Mouse (Mus musculus): Measurements from ENCODE around the gene 9930021J03Rik. TPM values are rescaled to one million over a fixed set of nuclear protein-coding genes. Genes with fewer than 3 reads are reported as not detected.

Gene 9930021J03Rik
- polyA plus RNA-seq, 1 experiment from 2014 or later = 7.5 TPM

GRCm38 (mm10) chr19:29713451-29713850, 92.3 kb downstream of the 9930021J03Rik start:
- no peaks in the 10 kb centered on the region for H3K4me1 ChIP-seq (replicated peaks; ENCODE audit: control insufficient read depth, insufficient read depth, low read length)
- ATAC-seq (replicated peaks; ENCODE audit: low FRiP score, low TSS enrichment, low read depth) = no peak
- no peak overlapping the region for H3K9ac ChIP-seq (ENCODE audit: low read length)
- WGBS = 88% methylated on average over 4 of the region's 4 CpGs
- no peak overlapping the region for H3K27ac ChIP-seq (ENCODE audit: low read depth)
- peaks cover 29% of the 10 kb centered on the region for H3K36me3 ChIP-seq (ENCODE audit: control insufficient read depth, insufficient read depth, low read length)
- H3K4me3 ChIP-seq (ENCODE audit: low read depth, low read length) = no peak overlapping the region
- no peaks in the 10 kb centered on the region for H3K27me3 ChIP-seq (replicated peaks; ENCODE audit: control insufficient read depth, insufficient read depth, low read length)
- H3K4me2 ChIP-seq (ENCODE audit: low read length) = no peak overlapping the region
- DNase-seq (ENCODE audit: low spot score) = no peak
- H3K9me3 ChIP-seq (ENCODE audit: control insufficient read depth, low read length) = no peaks in the 10 kb centered on the region

- ATAC-seq (replicated peaks; ENCODE audit: low FRiP score, low TSS enrichment, low read depth) (no peak), DNase-seq (ENCODE audit: low spot score) (no peak)
- 73% methylated on average over 3 of the region's 3 CpGs for WGBS
- no peaks in the 10 kb centered on the region; the same call in 1 of the 2 replicates for H3K4me1 ChIP-seq (replicated peaks; ENCODE audit: control insufficient read depth, insufficient read depth, low read length)
- H3K27ac ChIP-seq (ENCODE audit: low read depth) = no peak overlapping the region
- H3K4me2 ChIP-seq (ENCODE audit: low read length) = no peak overlapping the region
- no peak overlapping the region for H3K4me3 ChIP-seq (ENCODE audit: low read depth, low read length)
- no peaks in the 10 kb centered on the region for H3K36me3 ChIP-seq (ENCODE audit: control insufficient read depth, insufficient read depth, low read length)
- H3K27me3 ChIP-seq (replicated peaks; ENCODE audit: control insufficient read depth, insufficient read depth, low read length) = no peaks in the 10 kb centered on the region
- no peaks in the 10 kb centered on the region for H3K9me3 ChIP-seq (ENCODE audit: control insufficient read depth, low read length)
- no peak overlapping the region for H3K9ac ChIP-seq (ENCODE audit: low read length)
Observed at GRCm38 (mm10) chr19:29709461-29709860, 96.3 kb downstream of the 9930021J03Rik start.

GRCm38 (mm10) chr19:29708461-29708860, 97.3 kb downstream of the 9930021J03Rik start:
- Histone ChIP-seq H3K9ac (ENCODE audit: low read length) (no peak overlapping the region), H3K9me3 (ENCODE audit: control insufficient read depth, low read length) (no peaks in the 10 kb centered on the region), H3K4me1 (replicated peaks; ENCODE audit: control insufficient read depth, insufficient read depth, low read length) (no peaks in the 10 kb centered on the region; the same call in 1 of the 2 replicates), H3K4me2 (ENCODE audit: low read length) (peak overlapping the region; percentile 38), H3K27ac (ENCODE audit: low read depth) (no peak overlapping the region), H3K36me3 (ENCODE audit: control insufficient read depth, insufficient read depth, low read length) (no peaks in the 10 kb centered on the region), H3K27me3 (replicated peaks; ENCODE audit: control insufficient read depth, insufficient read depth, low read length) (no peaks in the 10 kb centered on the region), H3K4me3 (ENCODE audit: low read depth, low read length) (peak overlapping the region; percentile 20; the same call in 1 of the 2 replicates)
- ATAC-seq (replicated peaks; ENCODE audit: low FRiP score, low TSS enrichment, low read depth) (no peak), DNase-seq (ENCODE audit: low spot score) (no peak)
- 56% methylated on average over 5 of the region's 5 CpGs for WGBS

GRCm38 (mm10) chr19:29708003-29708402, 97.8 kb downstream of the 9930021J03Rik start:
- peak overlapping the region; percentile 38 for H3K4me2 ChIP-seq (ENCODE audit: low read length)
- peak; percentile 51 for DNase-seq (ENCODE audit: low spot score)
- peak overlapping the region; percentile 20 for H3K4me3 ChIP-seq (ENCODE audit: low read depth, low read length)
- WGBS = 44% methylated on average over 14 of the region's 14 CpGs
- no peaks in the 10 kb centered on the region for H3K36me3 ChIP-seq (ENCODE audit: control insufficient read depth, insufficient read depth, low read length)
- H3K27me3 ChIP-seq (replicated peaks; ENCODE audit: control insufficient read depth, insufficient read depth, low read length) = no peaks in the 10 kb centered on the region
- no peak overlapping the region for H3K27ac ChIP-seq (ENCODE audit: low read depth)
- no peak for ATAC-seq (replicated peaks; ENCODE audit: low FRiP score, low TSS enrichment, low read depth)
- H3K4me1 ChIP-seq (replicated peaks; ENCODE audit: control insufficient read depth, insufficient read depth, low read length) = no peaks in the 10 kb centered on the region; the same call in 1 of the 2 replicates
- H3K9me3 ChIP-seq (ENCODE audit: control insufficient read depth, low read length) = no peaks in the 10 kb centered on the region
- no peak overlapping the region for H3K9ac ChIP-seq (ENCODE audit: low read length)

- H3K9ac ChIP-seq (ENCODE audit: low read length) = no peak overlapping the region
- H3K4me2 ChIP-seq (ENCODE audit: low read length) = no peak overlapping the region
- no peak overlapping the region for H3K4me3 ChIP-seq (ENCODE audit: low read depth, low read length)
- no peaks in the 10 kb centered on the region for H3K9me3 ChIP-seq (ENCODE audit: control insufficient read depth, low read length)
- no peaks in the 10 kb centered on the region for H3K36me3 ChIP-seq (ENCODE audit: control insufficient read depth, insufficient read depth, low read length)
- DNase-seq (ENCODE audit: low spot score) = peak; percentile 25
- 87% methylated on average over 9 of the region's 9 CpGs for WGBS
- ATAC-seq (replicated peaks; ENCODE audit: low FRiP score, low TSS enrichment, low read depth) = no peak
- no peaks in the 10 kb centered on the region for H3K27me3 ChIP-seq (replicated peaks; ENCODE audit: control insufficient read depth, insufficient read depth, low read length)
- no peaks in the 10 kb centered on the region; the same call in 1 of the 2 replicates for H3K4me1 ChIP-seq (replicated peaks; ENCODE audit: control insufficient read depth, insufficient read depth, low read length)
- no peak overlapping the region for H3K27ac ChIP-seq (ENCODE audit: low read depth)
Observed at GRCm38 (mm10) chr19:29707314-29707898, 98.4 kb downstream of the 9930021J03Rik start.

- Histone ChIP-seq H3K4me2 (ENCODE audit: low read length) (no peak overlapping the region), H3K4me3 (ENCODE audit: low read depth, low read length) (no peak overlapping the region), H3K36me3 (ENCODE audit: control insufficient read depth, insufficient read depth, low read length) (no peaks in the 10 kb centered on the region), H3K27ac (ENCODE audit: low read depth) (no peak overlapping the region), H3K9ac (ENCODE audit: low read length) (no peak overlapping the region), H3K9me3 (ENCODE audit: control insufficient read depth, low read length) (no peaks in the 10 kb centered on the region), H3K4me1 (replicated peaks; ENCODE audit: control insufficient read depth, insufficient read depth, low read length) (no peaks in the 10 kb centered on the region; the same call in 1 of the 2 replicates), H3K27me3 (replicated peaks; ENCODE audit: control insufficient read depth, insufficient read depth, low read length) (no peaks in the 10 kb centered on the region)
- ATAC-seq (replicated peaks; ENCODE audit: low FRiP score, low TSS enrichment, low read depth) (no peak), DNase-seq (ENCODE audit: low spot score) (no peak)
- 91% methylated on average over 13 of the region's 13 CpGs for WGBS
Observed at GRCm38 (mm10) chr19:29704436-29704835, 101.4 kb downstream of the 9930021J03Rik start.

- Histone ChIP-seq H3K4me2 (ENCODE audit: low read length) (no peak overlapping the region), H3K4me3 (ENCODE audit: low read depth, low read length) (no peak overlapping the region), H3K9ac (ENCODE audit: low read length) (no peak overlapping the region), H3K27me3 (replicated peaks; ENCODE audit: control insufficient read depth, insufficient read depth, low read length) (no peaks in the 10 kb centered on the region), H3K27ac (ENCODE audit: low read depth) (no peak overlapping the region), H3K9me3 (ENCODE audit: control insufficient read depth, low read length) (no peaks in the 10 kb centered on the region), H3K4me1 (replicated peaks; ENCODE audit: control insufficient read depth, insufficient read depth, low read length) (no peaks in the 10 kb centered on the region), H3K36me3 (ENCODE audit: control insufficient read depth, insufficient read depth, low read length) (no peaks in the 10 kb centered on the region)
- ATAC-seq (replicated peaks; ENCODE audit: low FRiP score, low TSS enrichment, low read depth) (no peak), DNase-seq (ENCODE audit: low spot score) (no peak)
- 59% methylated on average over 4 of the region's 4 CpGs for WGBS
Observed at GRCm38 (mm10) chr19:29701707-29702106, 104.1 kb downstream of the 9930021J03Rik start.

- Histone ChIP-seq H3K36me3 (ENCODE audit: control insufficient read depth, insufficient read depth, low read length) (no peaks in the 10 kb centered on the region), H3K4me2 (ENCODE audit: low read length) (no peak within 1 kb of the TSS), H3K4me3 (ENCODE audit: low read depth, low read length) (no peak within 1 kb of the TSS), H3K9ac (ENCODE audit: low read length) (no peak within 1 kb of the TSS), H3K27me3 (replicated peaks; ENCODE audit: control insufficient read depth, insufficient read depth, low read length) (no peaks in the 10 kb centered on the region), H3K27ac (ENCODE audit: low read depth) (no peak within 1 kb of the TSS), H3K9me3 (ENCODE audit: control insufficient read depth, low read length) (0 out of 2 replicates have a peak, but pooled peaks cover 2% of the 10 kb centered on the region), H3K4me1 (replicated peaks; ENCODE audit: control insufficient read depth, insufficient read depth, low read length) (no peaks in the 10 kb centered on the region)
- no peak for ATAC-seq (replicated peaks; ENCODE audit: low FRiP score, low TSS enrichment, low read depth)
- DNase-seq (ENCODE audit: low spot score) = no peak
- 70% methylated on average over 3 of the region's 3 CpGs for WGBS
Observed at GRCm38 (mm10) chr19:29697245-29697874, 108.4 kb downstream of the 9930021J03Rik start, which contains the start of gene Mlana. Mlana (plus strand) TSS chr19:29697824.

- no peak overlapping the region for H3K4me3 ChIP-seq (ENCODE audit: low read depth, low read length)
- H3K27ac ChIP-seq (ENCODE audit: low read depth) = no peak overlapping the region
- no peaks in the 10 kb centered on the region for H3K36me3 ChIP-seq (ENCODE audit: control insufficient read depth, insufficient read depth, low read length)
- 0 out of 2 replicates have a peak, but pooled peaks cover 2% of the 10 kb centered on the region for H3K9me3 ChIP-seq (ENCODE audit: control insufficient read depth, low read length)
- no peaks in the 10 kb centered on the region for H3K4me1 ChIP-seq (replicated peaks; ENCODE audit: control insufficient read depth, insufficient read depth, low read length)
- ATAC-seq (replicated peaks; ENCODE audit: low FRiP score, low TSS enrichment, low read depth) = no peak
- H3K9ac ChIP-seq (ENCODE audit: low read length) = no peak overlapping the region
- no peak overlapping the region for H3K4me2 ChIP-seq (ENCODE audit: low read length)
- no peak for DNase-seq (ENCODE audit: low spot score)
- H3K27me3 ChIP-seq (replicated peaks; ENCODE audit: control insufficient read depth, insufficient read depth, low read length) = no peaks in the 10 kb centered on the region
Observed at GRCm38 (mm10) chr19:29696840-29697239, 108.9 kb downstream of the 9930021J03Rik start.
